Mouse (Mus musculus) heart, adult 18-20 months (tissue): Measurements from ENCODE around the gene Gbp8. TPM values are rescaled to one million over a fixed set of nuclear protein-coding genes. Genes with fewer than 3 reads are reported as not detected.
"Not testable (repeated sequence)": the region's sequence is repeated elsewhere in the genome, so short reads cannot be mapped to it uniquely, and the experiment has no call there.

Experiments
- DNase-seq, 2 experiments: peaks; one replicate each; pipeline ENCODE4 v3.0.0; 2021 to 2022; ENCODE audit warnings: mixed read lengths in 1 of 2
- long read RNA-seq, 2 experiments: library from polyadenylated mRNA; stranded (forward); transcript quantifications; one replicate each; pipeline ENCODE4 v2.0.0; 2021
- total RNA-seq, 2 experiments: library from RNA; stranded (reverse); gene quantifications; 2 replicates each; pipeline ENCODE4 v1.2.3; 2021

Gbp8 gene
- total RNA-seq: under 1 TPM; 0.72 to 0.82 TPM
- long read RNA-seq, experiment 1, partial matches to known transcripts: 0 of 3 reads
- long read RNA-seq, experiment 1, other reads (novel, unspliced or antisense): 3 of 3 reads
- long read RNA-seq, experiment 2, partial matches to known transcripts: 0 of 1 reads
- long read RNA-seq, experiment 2, other reads (novel, unspliced or antisense): 1 of 1 reads

DNA sequence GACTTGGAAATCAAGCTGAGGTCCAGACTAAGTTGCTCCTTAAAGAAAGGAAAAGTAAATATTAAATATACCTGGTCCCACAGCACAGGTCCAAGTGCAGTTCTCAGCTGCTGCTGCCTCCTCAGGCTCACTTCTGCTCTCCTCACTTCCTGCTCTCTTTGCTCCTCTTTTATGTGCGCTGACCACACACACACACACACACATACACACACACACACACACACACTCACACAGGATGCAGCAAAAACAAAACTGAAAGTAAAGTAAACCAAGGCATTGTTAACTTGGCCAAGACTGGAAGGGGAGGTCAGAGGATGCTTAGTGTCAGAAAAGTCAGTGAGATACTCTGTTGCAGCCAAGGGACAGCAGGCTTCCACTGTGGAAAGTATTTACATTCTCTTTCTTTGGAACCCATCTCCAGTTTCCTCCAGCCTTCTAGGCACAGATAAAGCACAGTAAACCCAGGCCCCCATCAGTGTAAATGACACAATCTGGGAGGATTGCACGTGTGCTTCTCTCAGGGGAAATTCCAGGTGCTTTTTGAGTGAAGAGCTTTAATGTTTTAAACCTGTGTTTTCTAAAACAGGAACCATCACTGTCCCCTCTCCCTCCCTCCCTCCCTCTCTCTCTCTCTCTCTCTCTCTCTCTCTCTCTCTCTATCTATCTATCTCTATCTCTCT lies at the start of gene Gbp8, which contains the start of the genes Gbp9 and Gbp4:
Gbp8 (minus strand) TSS at position 132 of the 680 bp plus-strand sequence.
Gbp9 (minus strand) TSS at position 131 of the 680 bp plus-strand sequence.
Gbp4 (minus strand) TSS at position 178 of the 680 bp plus-strand sequence.
- DNase-seq: peak; percentile 50 to 69

DNA sequence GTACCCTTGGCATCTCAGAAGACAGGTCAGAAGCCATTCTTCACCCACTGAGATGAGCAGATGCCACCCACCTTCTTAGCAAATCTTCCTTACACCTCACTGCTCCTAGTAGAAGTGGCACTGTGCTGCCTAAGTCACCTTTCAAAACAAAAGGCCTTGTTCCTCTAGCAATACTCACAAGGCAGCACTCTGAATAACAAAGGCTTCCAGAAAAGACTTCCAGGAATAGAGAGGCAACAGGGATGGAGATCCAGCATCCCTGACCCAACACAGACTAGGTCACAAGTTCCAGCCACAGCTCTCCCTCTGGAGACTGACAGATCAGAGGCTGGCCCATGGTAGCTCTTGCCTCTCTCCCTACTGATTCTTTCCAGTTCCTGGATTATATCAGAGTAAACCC lies 42.1 kb upstream of the Gbp8 start:
- no peak for DNase-seq

- DNase-seq: no peak
Observed at GRCm38 (mm10) chr5:105156582-105156981, 17.2 kb upstream of the Gbp8 start.

GRCm38 (mm10) chr5:105154049-105154448 lies 14.7 kb upstream of the Gbp8 start:
- DNase-seq: no peak

DNA sequence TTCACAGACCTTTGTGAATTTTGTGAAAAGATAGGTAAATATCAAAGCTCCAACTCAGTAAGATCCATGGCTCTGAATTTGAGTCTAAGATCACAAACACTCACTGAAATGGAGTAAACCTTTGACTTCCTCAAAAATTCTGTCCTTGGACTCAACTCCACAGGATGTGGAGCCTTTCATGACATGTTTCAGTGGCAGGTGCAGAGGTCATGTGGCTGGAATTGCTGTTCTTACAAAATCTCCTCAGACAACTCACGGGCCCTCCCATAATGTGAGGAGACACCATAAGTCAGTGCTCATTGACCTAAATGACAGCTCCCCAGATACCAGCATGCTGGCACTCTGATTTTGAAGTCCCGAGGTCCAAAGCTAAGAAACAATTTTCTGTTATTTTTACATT lies 8.7 kb upstream of the Gbp8 start:
- DNase-seq: not testable (repeated sequence)

DNA sequence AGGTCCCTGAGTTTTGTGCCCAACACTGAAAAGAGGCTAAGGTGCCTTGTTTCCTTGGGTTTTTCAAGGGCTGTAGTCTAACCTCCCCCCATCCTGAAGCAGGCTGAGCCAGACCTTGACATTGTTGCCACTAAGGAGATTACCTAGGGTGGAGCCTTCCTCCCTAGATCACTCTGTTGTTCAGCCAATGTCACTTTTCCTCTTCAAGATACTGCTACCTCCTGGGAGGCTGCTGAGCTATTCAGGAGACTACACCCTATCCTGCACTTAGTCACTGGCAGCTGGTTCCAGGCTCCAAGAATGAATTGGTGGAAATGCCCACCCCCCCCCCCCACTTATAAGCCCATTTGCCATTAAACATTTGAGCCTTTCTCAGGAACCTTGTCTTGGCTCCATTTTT lies 7.1 kb upstream of the Gbp8 start:
- peak; percentile 30 to 83 for DNase-seq

DNA sequence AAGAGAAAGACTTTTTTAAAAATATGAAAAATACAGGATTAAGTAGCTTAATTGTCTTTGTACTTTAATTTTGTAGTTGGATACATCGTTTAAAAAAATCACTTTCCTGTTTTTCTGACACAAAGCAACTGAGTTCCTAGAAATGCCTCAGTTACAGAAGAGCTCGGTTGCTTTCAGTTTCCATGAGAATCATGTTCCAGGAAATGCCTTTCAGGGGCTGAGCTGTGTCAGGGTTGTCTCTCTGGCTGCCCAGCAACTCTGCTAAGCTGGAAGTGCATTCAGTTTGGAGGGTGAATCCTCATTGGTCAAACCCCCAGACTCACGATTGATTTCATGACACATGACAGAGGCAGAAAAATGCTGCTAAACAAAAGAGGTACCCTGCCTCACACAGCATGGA lies 6.4 kb upstream of the Gbp8 start:
- DNase-seq: peak; percentile 19 to 65

DNA sequence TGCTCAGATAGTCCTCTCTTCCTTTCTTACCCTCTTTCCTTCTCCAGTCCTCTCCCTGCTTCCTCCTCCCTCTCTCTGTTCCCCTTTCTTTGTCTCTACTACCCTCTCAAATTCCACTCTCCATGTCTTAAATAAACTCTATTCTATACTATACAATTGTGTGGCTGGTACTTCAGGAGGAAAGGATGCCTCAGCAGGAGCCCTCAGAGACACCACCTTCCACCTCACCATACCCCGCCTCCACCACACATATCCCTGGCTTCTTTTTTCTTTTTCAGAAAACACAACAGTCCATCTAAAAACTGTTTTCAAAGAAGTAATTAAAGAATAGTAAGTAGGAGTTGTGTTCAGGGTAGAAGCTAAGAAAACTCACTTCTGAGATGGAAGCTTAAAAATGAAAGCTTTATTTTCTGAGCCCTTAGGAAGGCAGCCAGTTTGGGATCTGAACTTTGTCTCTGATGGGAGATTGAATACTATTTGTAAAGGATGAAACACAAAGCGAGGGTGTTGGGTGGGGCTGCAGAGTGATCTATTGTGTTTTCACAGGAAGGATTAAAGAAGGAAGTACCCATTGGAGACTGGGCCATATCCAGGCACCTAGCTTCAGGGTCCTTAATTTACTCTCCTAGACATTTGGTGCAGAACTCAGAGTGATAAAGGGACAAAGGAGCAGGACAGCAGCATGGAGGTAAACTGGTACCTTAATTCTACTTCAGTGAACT lies 910 bp upstream of the Gbp8 start:
- not testable (repeated sequence) for DNase-seq

DNA sequence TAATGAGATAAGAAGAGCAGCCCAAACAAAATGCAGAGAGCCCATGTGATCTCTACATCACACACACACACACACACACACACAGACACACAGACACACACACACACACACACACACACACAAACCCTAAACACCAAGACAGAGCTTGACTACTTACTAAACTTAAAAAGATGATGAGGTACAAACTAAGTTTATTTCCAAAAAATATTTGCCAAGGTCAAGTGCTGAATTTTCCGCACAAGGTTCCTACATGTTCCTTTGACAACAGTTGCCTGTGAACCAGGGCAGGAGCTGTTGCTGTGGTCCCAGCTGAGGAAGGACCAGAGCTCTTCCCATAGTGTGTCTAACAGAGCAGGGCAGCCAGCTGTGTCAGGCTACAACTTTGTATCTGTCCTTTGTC lies 434 bp downstream of the Gbp8 start:
- DNase-seq: no peak

DNA sequence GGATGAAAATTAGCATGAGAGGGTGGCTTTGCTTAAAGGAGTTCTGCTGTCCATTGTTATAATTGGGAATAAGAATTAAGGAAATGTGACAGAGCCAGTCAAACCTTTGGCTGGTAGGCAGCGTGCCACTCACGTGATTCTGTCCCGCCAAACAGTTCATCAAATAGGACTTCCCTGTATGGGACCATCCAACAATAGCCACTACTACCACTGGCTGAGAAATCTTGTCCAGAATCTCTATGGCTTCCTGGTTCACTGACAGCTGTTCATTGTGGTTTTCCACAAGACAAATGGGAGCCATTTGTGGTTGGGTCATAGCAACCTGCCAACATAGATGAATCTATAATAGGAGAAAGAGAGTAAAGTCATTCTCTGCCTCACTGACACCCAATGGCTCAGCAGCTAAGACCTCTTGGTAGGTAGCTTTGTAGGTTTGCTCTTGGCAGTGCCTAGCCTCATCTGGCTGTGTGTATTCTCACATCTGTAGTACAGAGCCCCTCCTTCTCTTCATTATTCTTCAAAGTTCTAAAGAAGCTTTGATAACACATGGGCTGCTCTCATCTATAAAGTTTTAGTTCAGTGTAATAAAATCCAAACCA lies 2.5 kb downstream of the Gbp8 start:
- not testable (repeated sequence) for DNase-seq

- not testable (repeated sequence) for DNase-seq
Observed at GRCm38 (mm10) chr5:105121731-105122130, 17.6 kb downstream of the Gbp8 start.

DNA sequence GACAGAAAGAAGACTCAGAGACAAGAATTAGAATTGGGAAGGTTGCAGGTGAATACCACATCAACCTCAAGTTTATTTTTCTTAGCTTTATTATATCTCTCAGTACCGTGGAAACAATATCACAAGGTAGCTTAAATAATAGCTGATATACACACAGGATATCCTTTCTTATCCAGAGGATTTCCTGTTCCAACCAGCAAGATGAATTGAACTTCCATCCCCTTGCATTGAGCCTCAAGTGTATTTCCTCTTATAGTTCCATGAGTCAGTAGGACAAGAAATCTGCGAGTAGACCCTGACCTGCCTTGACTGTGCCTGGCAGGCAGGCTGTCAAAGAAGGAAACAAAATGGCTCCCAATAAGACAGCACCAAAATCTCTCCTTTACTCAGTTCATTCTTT lies 23.6 kb downstream of the Gbp8 start:
- no peak for DNase-seq

DNA sequence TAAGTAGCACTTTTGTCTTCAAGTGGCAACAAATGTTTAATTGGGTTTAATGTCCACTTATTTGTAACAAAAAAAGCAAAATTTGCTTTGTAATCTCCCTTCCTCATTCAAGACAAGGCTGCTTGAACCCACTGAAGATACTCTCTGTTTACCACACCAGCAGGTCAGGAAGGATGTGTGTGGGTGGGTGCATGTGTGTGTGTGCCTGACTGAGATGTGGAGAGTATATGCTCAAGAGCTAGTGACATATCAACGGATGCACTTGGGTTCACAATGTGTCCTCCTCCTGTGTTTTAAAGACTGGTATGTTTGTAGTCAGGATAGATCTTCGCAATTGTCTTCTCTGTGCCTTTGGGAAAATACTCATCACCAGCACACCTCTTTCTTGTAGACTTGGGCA lies 24.6 kb downstream of the Gbp8 start:
- peak in 1 of 2 experiments; percentile 11 for DNase-seq

GRCm38 (mm10) chr5:105113656-105114055 lies 25.7 kb downstream of the Gbp8 start:
- no peak for DNase-seq

GRCm38 (mm10) chr5:105110271-105110852 lies 29.0 kb downstream of the Gbp8 start:
- DNase-seq: peak; percentile 81 to 86

DNA sequence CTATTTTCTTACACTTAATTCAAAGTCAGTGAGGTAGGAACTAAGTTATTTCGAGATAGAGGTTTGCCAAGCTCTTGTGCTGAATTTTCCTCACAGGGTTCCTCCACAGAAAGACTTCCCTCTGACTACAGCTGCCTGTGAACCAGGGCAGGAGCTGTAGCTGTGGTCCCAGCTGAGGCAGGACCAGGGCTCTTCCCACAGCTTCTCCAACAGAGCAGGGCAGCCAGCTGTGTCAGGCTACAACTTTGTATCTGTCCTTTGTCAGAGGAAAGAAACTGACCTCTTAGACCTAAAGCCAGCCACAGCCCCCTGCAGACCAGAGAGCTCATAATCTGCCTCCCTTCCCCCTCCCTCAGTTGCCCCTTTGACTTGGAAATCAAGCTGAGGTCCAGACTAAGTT lies 29.6 kb downstream of the Gbp8 start:
- peak; percentile 16 to 37 for DNase-seq

DNA sequence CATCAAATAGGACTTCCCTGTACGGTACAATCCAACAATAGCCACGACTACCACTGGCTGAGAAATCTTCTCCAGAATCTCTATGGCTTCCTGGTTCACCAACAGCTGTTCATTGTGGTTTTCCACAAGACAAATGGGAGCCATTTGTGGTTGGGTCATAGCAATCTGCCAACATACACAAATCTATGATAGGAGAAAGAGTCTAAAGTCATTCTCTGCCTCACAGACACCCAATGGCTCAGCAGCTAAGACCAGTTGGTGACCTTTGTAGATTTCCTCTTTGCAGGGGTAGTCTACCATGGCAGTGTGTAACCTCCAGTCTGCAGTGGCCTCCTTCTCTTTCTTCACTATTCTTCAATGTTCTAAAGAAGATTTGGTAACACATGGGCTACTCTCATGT lies 33.7 kb downstream of the Gbp8 start:
- not testable (repeated sequence) for DNase-seq

DNA sequence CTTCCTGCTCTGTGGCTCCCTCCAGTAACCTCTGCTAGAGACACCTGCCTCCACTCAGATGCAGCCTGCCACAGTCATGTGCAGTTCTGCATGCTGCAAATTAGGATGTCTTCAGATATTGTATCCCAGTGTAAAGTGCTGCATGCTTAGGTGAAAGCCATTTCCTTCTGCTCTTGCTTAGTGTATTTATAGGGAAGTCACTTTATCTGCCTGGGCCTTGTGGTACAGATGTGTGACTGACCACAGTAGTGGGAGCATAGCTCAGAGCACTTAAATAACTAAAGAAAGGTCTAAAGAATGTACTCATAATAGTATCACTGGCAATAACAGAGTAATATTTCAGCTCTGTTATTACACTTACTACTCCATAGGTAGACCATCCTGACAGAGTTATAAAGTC lies 57.4 kb downstream of the Gbp8 start:
- DNase-seq: no peak

DNA sequence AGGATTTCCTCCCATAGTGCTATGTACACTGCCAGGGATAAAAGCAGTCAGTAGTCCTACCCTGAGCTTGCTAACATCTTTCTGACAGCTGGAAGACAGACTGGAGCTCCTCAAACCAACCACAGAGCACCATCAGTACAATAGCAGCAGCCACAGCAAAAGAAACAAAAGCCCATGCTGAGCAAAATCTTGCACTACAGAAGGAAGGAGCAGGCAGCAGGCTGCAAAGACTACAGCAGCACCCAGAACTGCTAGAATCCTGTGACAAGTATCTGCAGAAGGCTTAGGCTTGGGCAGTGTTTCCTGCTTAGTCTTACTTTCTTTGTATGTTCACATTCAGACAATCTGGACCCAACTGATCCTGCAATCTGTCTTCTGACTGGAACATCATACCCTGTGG lies 71.0 kb downstream of the Gbp8 start:
- DNase-seq: not testable (repeated sequence)

DNA sequence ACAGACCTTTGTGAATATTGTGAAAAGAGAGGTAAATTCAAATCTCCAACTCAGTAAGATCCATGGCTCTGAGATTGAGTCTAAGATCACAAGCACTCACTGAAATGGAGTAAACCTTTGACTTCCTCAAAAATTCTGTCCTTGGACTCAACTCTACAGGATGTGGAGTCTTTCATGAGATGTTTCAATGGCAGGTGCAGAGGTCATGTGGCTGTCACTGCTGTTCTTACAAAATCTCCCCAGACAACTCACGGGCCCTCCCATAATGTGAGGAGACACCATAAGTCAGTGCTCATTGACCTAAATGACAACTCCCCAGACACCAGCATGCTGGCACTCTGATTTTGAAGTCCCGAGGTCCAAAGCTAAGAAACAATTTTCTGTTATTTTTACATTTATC lies 74.9 kb downstream of the Gbp8 start:
- DNase-seq: not testable (repeated sequence)

DNA sequence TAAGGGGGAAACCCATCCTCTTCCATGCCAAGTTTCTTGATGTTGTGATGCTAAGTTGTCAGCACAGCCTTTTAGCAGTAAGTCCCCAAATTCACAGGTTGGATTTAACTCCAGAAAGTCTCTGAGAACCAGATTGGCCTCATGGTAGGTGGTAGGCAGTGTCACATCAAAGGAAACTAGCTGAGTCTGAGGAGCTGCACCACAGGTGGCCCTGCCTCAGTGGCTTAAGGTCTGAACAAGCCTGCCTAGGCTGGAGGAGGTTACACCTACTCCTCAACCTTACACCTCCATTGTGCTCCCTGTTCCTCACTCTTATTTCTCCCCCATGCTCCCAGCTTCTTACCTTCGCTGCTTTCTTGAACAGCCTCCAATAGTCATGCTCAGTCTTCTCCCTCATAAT lies 76.0 kb downstream of the Gbp8 start:
- no peak for DNase-seq

DNA sequence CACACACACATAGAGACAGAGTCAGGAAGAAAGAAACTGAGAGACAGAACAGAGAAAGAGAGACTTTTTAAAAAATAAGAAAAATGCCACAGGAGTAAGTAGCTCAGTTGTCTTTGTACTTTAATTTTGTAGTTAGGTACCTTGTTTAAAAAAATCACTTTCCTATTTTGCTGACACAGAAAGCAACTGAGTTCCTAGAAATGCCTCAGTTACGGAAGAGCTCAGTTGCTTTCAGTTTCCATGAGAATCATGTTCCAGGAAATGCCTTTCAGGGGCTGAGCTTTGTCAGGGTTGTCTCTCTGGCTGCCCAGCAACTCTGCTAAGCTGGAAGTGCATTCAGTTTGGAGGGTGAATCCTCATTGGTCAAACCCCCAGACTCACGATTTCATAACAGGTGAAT lies 76.9 kb downstream of the Gbp8 start:
- DNase-seq: peak in 1 of 2 experiments; percentile 29
